Mouse (Mus musculus) kidney, postnatal 0 days (tissue): ENCODE data around the gene Dock2. TPM values are rescaled to one million over a fixed set of nuclear protein-coding genes. Genes with fewer than 3 reads are reported as not detected.
A peak's percentile ranks its signal among the peaks of the same experiment; 100 is the strongest.

Experiments used
- ATAC-seq: fragments of 200-750 bp; cut with Nextera tagmentation; replicated peaks from 2 replicates; pipeline ENCODE4 v1.8.0; 2017; ENCODE audit warnings: low read depth, moderate number of reproducible peaks, moderate TSS enrichment, moderate library complexity; ENCODE audit not compliant: low FRiP score
- DNase-seq: peaks from one replicate; pipeline ENCODE4 v3.0.0-alpha.2; 2016; ENCODE audit warnings: low spot score
- H3K27ac ChIP-seq: fragments of 300-500 bp; sonication (generic); 2 replicates; pipeline ENCODE4 v1.5.1; 2014; ENCODE audit warnings: mild to moderate bottlenecking
- H3K27me3 ChIP-seq: fragments of 300-500 bp; sonication (generic); 2 replicates; pipeline ENCODE4 v1.6.1; 2014; ENCODE audit warnings: low read length, mixed read lengths; ENCODE audit not compliant: insufficient read depth
- H3K36me3 ChIP-seq: fragments of 300-500 bp; sonication (generic); 2 replicates; pipeline ENCODE4 v1.6.1; 2014; ENCODE audit warnings: low read length, mixed read lengths; ENCODE audit not compliant: insufficient read depth
- H3K4me1 ChIP-seq: fragments of 300-500 bp; sonication (generic); replicated peaks from 2 replicates; pipeline ENCODE4 v1.6.1; 2014; ENCODE audit warnings: antibody characterized with exemption, low read length, mixed read lengths; ENCODE audit not compliant: insufficient read depth
- H3K4me2 ChIP-seq: fragments of 300-500 bp; sonication (generic); 2 replicates; pipeline ENCODE4 v1.6.1; 2014; ENCODE audit warnings: mild to moderate bottlenecking, low read length, moderate library complexity, mixed read lengths
- H3K4me3 ChIP-seq: fragments of 300-500 bp; sonication (generic); replicated peaks from 2 replicates; pipeline ENCODE4 v1.5.1; 2014; ENCODE audit warnings: low read depth, low read length
- H3K9ac ChIP-seq: fragments of 300-500 bp; sonication (generic); 2 replicates; pipeline ENCODE4 v1.6.1; 2014; ENCODE audit warnings: low read depth, low read length
- H3K9me3 ChIP-seq: fragments of 300-500 bp; sonication (generic); replicated peaks from 2 replicates; pipeline ENCODE4 v1.6.1; 2016; ENCODE audit warnings: low read length, inconsistent platforms, mixed read lengths
- CTCF ChIP-seq: IDR thresholded peaks from 2 replicates; pipeline ENCODE4 v1.5.1; 2016; ENCODE audit warnings: antibody characterized with exemption, low read depth, mild to moderate bottlenecking, moderate library complexity
- WGBS: fragments of 180-500 bp; shearing (Covaris S2); extraction: QIAGEN DNeasy Blood & Tissue Kit; methylation state at CpG from one replicate; pipeline ENCODE4 v1.1.7; 2014; 5-methylcytosine and 5-hydroxymethylcytosine counted together
- polyA plus RNA-seq: library from polyadenylated mRNA; unstranded; fragments of >200 nt; fragmentation: Nextera tagmentation; extraction: Ambion mirVana; gene quantifications from 2 replicates; pipeline ENCODE4 v1.2.1, GENCODE M21; 2015

Gene Dock2
- polyA plus RNA-seq, 1 experiment from 2014 or later = 1.1 TPM

GRCm38 (mm10) chr11:34703851-34704250 lies 79.8 kb downstream of the Dock2 start:
- Histone ChIP-seq H3K9ac (no peak overlapping the region), H3K4me3 (no peak overlapping the region), H3K4me1 (no peaks in the 10 kb centered on the region), H3K4me2 (no peak overlapping the region), H3K9me3 (no peaks in the 10 kb centered on the region), H3K36me3 (no peaks in the 10 kb centered on the region), H3K27ac (no peak overlapping the region), H3K27me3 (no peaks in the 10 kb centered on the region)
- ATAC-seq (no peak), DNase-seq (no peak)
- 65% methylated on average over 6 of the region's 6 CpGs for WGBS
- TF ChIP-seq CTCF = no peak

GRCm38 (mm10) chr11:34681790-34682189 lies 101.9 kb downstream of the Dock2 start:
- ATAC-seq = no peak; the same call in 1 of the 2 replicates

GRCm38 (mm10) chr11:34544631-34545030 lies 239.1 kb downstream of the Dock2 start:
- Histone ChIP-seq H3K27me3 (no peaks in the 10 kb centered on the region), H3K27ac (no peak overlapping the region), H3K9me3 (no peaks in the 10 kb centered on the region; the same call in 1 of the 2 replicates), H3K4me3 (no peak overlapping the region), H3K4me2 (no peak overlapping the region), H3K36me3 (no peaks in the 10 kb centered on the region), H3K9ac (no peak overlapping the region), H3K4me1 (no peaks in the 10 kb centered on the region)
- ATAC-seq (no peak), DNase-seq (peak; percentile 23)
- TF ChIP-seq CTCF = no peak
- 80% methylated on average over 7 of the region's 7 CpGs for WGBS

More at GRCm38 (mm10) chr11:34681790-34682189, 101.9 kb downstream of the Dock2 start:
- DNase-seq = peak; percentile 49
- H3K27ac ChIP-seq = no peak overlapping the region
- no peaks in the 10 kb centered on the region for H3K4me1 ChIP-seq
- H3K9ac ChIP-seq = no peak overlapping the region
- H3K36me3 ChIP-seq = no peaks in the 10 kb centered on the region
- no peaks in the 10 kb centered on the region for H3K27me3 ChIP-seq
- no peak for TF ChIP-seq CTCF
- no peak overlapping the region for H3K4me3 ChIP-seq
- WGBS = 54% methylated on average over 8 of the region's 8 CpGs
- no peak overlapping the region for H3K4me2 ChIP-seq
- H3K9me3 ChIP-seq = no peaks in the 10 kb centered on the region; the same call in 1 of the 2 replicates

GRCm38 (mm10) chr11:34532131-34532530 lies 251.6 kb downstream of the Dock2 start:
- no peak overlapping the region for H3K27ac ChIP-seq
- H3K4me3 ChIP-seq = no peak overlapping the region
- no peaks in the 10 kb centered on the region for H3K4me1 ChIP-seq
- H3K9ac ChIP-seq = no peak overlapping the region
- no peak overlapping the region for H3K4me2 ChIP-seq
- ATAC-seq (no peak), DNase-seq (no peak)
- H3K9me3 ChIP-seq = no peaks in the 10 kb centered on the region
- TF ChIP-seq CTCF = no peak
- H3K36me3 ChIP-seq = no peaks in the 10 kb centered on the region
- 92% methylated on average over 10 of the region's 10 CpGs for WGBS
- no peaks in the 10 kb centered on the region for H3K27me3 ChIP-seq

DNA sequence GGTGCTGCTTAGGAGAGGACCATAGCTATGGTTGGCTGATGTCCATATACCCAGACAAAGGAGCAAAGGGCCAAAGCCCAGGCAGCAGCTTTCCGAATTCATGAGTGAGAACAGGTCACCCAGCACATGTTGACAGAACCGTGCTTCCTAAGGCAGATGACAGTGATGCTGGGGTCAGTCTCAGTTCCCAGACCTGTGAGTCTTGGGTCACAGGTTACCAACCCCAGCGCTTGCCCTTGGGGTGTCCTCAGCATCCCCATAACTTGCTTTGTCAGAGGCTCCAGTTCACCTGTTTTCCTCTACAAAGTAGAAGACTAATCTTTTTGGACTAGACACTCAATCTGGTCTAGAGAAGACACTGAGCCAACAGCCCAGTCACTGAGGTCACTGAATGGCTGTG lies 252.7 kb downstream of the Dock2 start:
- H3K36me3 ChIP-seq = no peaks in the 10 kb centered on the region
- no peak overlapping the region for H3K4me3 ChIP-seq
- no peaks in the 10 kb centered on the region for H3K4me1 ChIP-seq
- DNase-seq = no peak
- H3K27ac ChIP-seq = no peak overlapping the region
- H3K4me2 ChIP-seq = no peak overlapping the region
- no peak for ATAC-seq
- WGBS = 85% methylated on average over 3 of the region's 3 CpGs
- H3K27me3 ChIP-seq = no peaks in the 10 kb centered on the region
- no peak overlapping the region for H3K9ac ChIP-seq
- no peak for TF ChIP-seq CTCF
- H3K9me3 ChIP-seq = no peaks in the 10 kb centered on the region

GRCm38 (mm10) chr11:34528006-34528405 lies 255.7 kb downstream of the Dock2 start:
- no peaks in the 10 kb centered on the region for H3K36me3 ChIP-seq
- no peak overlapping the region for H3K4me3 ChIP-seq
- no peaks in the 10 kb centered on the region for H3K9me3 ChIP-seq
- H3K27ac ChIP-seq = no peak overlapping the region
- no peaks in the 10 kb centered on the region for H3K4me1 ChIP-seq
- no peak overlapping the region for H3K4me2 ChIP-seq
- TF ChIP-seq CTCF = no peak
- DNase-seq = no peak
- 73% methylated on average over 4 of the region's 4 CpGs for WGBS
- H3K27me3 ChIP-seq = no peaks in the 10 kb centered on the region
- H3K9ac ChIP-seq = no peak overlapping the region
- no peak for ATAC-seq

DNA sequence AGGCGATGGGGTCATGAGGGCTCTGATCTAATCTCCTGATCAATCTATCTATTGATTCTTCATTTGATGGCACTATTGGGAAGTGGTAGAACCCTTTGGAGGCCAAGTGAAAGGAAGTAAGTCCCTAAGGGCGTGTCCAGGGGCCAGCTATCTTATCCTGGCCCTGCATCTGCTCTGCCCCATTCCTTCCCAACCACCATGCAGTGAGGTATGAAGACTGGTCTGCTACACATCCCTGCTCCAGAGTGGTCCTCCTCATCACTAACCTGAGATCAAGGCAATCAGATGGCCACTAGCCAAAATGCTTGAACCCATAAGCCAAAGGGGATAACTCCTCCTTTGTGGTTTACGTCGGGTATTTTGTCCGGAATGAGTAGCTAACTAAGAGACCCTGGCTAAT lies 256.5 kb downstream of the Dock2 start:
- H3K4me1 ChIP-seq = no peaks in the 10 kb centered on the region
- H3K4me2 ChIP-seq = no peak overlapping the region
- no peak for TF ChIP-seq CTCF
- ATAC-seq (no peak), DNase-seq (no peak)
- H3K4me3 ChIP-seq = no peak overlapping the region
- no peaks in the 10 kb centered on the region for H3K9me3 ChIP-seq
- no peaks in the 10 kb centered on the region for H3K27me3 ChIP-seq
- no peak overlapping the region for H3K9ac ChIP-seq
- WGBS = 84% methylated on average over 5 of the region's 5 CpGs
- H3K36me3 ChIP-seq = no peaks in the 10 kb centered on the region
- H3K27ac ChIP-seq = no peak overlapping the region
